Mouse (Mus musculus): Measurements from ENCODE around the gene Mbnl2.

Mbnl2 gene

GRCm38 (mm10) chr14:120387293-120387692 is 111.8 kb downstream of the Mbnl2 start:
- DNase-seq (ENCODE audit: low spot score): no peak

DNA sequence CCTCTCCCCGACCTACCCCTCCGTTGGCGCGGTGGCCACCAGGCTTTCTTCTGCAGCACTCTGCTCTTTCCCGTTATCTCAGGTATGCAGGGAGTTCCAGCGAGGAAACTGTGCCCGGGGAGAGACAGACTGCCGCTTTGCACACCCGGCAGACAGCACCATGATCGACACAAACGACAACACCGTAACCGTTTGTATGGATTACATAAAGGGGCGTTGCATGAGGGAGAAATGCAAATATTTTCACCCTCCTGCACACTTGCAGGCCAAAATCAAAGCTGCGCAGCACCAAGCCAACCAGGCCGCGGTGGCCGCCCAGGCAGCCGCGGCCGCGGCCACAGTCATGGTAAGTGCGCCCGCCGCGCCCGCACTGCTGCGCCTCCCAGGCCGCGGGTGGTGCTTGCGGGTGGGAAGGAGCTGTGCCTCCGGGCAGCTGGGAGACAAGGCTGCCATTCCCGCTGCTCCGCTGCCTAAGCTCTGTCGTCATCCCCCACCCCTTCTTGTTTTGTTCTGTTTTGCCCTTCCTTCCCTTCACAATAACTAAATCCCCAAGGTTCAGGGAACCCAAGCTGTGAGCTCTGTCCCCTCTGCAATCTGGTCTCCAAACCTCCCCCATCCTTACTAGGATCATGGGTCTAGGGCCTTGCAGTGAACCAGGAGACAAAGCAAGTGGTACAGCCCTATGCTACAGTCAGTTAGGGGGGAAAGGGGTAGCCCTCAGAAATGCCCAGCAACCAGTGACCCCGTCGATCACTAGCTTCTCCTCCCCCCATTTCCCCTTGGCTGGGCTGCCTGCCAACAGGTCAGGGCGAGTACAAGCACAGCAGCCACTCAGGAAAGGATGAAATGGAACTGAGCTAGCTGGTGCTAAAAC is 113.6 kb downstream of the Mbnl2 start:
- DNase-seq (ENCODE audit: low spot score): no peak

DNA sequence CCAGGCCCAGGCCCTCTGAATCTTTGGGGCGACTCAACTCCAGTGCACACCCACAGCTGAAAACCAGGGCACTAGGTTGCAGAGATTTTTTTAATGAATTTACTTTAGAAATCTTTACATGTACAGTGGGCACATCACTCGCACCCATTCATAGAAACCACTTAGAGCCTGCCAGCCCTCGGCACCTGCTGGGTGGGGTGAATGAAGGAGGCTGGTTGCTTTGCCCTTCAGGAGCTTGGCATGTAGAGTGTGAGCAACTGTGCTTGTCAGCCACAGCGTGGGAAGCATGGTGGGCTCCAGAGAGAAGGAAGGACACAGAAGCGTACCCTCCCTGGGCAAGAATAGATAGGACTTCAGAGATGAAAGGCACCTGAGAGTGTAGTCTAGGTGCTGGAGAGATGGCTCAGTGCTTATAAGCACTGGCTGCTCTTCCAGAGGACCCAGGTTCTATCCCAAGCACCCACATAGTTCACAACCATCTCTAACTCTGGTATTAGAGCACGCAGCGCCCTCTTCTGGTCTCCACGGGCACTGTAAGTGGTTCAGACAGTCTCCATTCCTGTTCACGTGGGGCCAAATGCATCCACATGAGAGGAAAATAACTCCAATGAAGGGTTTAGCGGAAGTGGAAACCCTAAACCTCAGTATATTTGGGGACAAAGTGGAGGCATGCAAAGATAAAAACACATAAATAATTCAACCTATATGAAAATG is 114.9 kb downstream of the Mbnl2 start:
- DNase-seq (ENCODE audit: low spot score): no peak

GRCm38 (mm10) chr14:120391701-120392100 is 116.2 kb downstream of the Mbnl2 start:
- no peak for DNase-seq (ENCODE audit: low spot score)

DNA sequence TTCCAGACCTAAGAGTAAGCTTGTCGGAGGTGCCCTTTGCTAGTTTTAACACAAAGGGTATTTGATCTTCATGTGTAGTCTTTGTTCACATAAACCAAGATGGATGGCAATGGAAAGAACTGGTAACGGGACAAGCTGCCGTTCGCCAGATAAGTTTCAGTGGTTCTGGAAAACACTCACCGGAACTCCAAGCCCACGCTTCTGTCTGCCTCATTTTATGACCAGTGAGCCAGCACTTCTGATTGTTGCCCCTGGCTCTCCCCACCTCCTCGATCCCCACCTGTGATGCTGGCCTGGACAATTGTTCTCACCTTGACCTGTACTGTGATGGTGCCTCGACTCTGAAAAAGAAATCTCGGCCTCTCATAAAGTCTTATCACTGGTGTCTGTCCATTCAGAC is 117.0 kb downstream of the Mbnl2 start:
- no peak for DNase-seq (ENCODE audit: low spot score)

GRCm38 (mm10) chr14:120393441-120393840 is 118.0 kb downstream of the Mbnl2 start:
- no peak for DNase-seq (ENCODE audit: low spot score)

DNA sequence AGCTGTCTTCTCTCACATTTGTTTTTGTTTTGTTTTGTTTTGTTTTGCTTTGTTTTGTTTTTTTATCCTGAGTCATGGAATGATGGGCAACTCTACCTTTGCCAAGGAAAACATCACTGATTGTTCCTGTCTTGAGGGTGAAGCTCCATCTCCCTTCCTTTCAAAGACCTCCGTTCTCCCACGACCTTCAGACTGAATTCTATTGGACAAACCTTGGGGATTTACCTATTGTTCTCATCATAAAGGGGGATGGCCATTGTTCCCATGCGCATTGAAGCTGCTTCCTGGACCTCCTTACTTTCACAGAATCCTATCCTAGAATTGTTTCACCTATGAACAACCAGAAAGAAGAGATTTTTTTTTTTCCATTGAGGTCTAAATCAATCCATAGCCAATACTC is 118.7 kb downstream of the Mbnl2 start:
- DNase-seq (ENCODE audit: low spot score): no peak

DNA sequence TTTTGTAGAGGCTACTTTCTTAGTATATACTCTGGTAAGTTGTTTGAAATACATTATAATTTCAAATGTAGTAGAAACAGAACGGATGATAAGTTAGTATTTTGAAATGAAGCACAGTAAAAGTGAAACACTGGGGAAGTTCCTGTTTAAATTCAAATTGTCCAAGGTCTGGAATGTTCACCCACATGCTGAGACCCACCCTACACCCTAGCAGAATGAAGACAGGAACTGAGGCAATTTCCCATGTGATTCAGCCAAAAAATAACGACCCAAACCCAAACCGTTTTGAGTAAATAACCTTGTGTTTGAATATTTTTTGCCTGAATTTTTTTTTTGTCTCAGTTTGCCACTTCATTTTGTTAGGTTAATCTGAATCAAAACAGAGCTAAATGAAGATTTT is 119.4 kb downstream of the Mbnl2 start:
- DNase-seq (ENCODE audit: low spot score): no peak

GRCm38 (mm10) chr14:120395501-120395900 is 120.0 kb downstream of the Mbnl2 start:
- no peak for DNase-seq (ENCODE audit: low spot score)

DNA sequence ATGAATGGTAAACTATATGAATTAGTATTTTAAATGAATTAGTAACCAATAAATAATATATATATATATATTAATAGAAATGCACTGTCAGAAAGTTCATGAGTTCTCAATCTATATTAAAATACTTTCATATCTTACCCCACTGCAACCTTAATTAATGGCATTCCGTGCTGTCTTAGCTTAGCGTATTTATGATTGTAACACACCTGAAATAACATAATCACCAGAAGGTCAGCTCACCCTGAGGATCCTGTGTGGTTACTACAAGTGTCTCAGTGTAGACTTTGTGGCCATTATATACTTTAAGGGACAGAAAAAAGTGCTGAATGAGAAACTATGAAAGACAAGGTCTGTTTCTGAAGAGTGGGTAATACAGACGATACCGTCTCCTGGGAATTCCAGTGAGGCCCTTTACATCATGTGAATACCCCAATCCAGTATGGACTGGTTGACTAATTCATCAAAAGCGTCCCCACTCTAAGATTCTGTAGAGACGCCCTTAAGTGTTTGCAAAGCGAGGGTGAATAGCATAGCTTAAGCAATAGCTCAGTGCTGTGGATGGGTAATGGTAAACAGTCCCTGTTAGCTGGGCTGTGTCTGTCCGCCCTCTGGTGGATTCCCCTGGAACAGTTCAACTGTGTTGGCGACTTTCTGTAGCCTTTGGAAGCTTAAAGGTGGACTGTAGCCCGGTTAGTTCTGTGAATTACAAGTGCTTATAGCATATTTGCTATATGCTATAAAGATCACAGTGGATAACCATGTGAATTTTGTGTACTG is 122.6 kb downstream of the Mbnl2 start:
- DNase-seq (ENCODE audit: low spot score): peak; percentile 36

DNA sequence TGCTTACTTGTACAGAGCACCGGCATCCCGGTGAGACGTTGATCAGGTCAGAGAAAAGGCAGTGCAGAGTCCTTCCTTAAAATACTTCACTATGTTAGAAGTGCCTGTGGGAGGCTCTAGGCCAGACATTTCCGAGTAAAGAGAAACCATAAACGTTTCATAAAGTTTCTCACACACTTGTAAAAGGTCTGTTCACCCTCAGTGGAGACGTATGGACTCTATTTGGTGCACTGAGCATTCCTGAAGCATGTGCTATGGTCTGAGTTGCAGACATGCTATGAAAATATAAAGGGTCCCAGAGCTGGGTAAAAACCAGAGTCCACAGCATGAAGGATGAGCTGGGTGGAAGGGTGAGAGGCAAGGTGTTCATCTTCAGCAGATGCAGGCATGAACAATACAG is 124.1 kb downstream of the Mbnl2 start:
- no peak for DNase-seq (ENCODE audit: low spot score)

GRCm38 (mm10) chr14:120401158-120401557 is 125.7 kb downstream of the Mbnl2 start:
- no peak for DNase-seq (ENCODE audit: low spot score)

- no peak for DNase-seq (ENCODE audit: low spot score)
Measured at GRCm38 (mm10) chr14:120402715-120403114, 127.2 kb downstream of the Mbnl2 start.

GRCm38 (mm10) chr14:120404364-120404763 is 128.9 kb downstream of the Mbnl2 start:
- DNase-seq (ENCODE audit: low spot score): no peak

DNA sequence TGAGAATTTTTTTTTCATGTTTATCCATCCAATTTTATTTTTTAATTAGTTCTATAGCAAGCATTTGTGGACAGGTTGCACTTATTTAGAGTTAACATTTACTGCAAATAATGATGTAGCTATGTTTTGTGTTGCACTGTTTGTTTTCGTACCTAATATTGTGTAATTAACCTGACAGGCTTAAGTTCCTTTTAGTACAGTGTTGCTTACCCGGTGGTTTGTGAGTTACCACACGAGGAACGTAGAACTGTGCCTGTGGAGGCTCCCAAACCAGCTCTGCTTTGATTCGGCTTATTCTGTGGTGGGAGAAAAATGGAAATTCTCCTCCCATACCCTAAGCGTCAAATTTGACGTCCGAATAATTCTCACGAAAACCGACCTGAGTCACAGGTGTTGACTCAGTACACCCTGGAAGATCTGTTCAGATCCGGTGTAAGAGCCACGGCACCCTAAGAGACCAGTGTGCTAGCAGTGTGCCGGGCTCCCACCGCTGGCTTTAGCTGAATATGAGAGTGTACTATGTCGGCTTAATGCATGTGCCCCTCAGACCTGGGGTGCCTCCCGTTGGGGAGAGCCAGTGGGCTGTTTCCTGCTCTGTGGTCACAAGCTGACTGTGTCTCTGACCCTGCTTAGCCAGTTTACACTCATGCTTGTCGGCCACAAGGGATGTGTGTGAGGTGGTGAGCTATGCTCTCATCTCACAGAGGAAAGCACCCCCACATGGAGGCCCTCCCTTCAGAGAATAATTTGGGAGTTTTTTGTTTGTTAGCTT is 129.5 kb downstream of the Mbnl2 start:
- DNase-seq (ENCODE audit: low spot score): no peak

DNA sequence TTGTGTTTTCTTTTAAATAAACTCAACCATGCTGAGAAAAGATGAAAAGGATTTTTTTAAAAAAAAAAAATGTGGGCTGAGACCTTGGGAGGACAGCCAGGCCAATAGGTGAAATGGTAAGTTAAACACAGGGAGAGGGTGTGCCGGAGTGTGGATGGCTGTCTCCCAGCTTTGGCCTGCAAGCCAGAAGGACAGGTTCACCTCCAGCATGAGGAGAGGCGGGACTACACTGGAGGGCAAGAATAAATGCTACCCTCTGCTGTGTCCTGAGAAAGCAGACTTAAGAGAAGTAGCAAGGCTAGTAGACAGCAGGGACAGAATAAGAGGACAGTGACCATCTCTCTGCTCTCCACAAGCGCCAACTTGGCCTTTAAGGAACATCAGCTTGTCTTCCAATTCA is 130.1 kb downstream of the Mbnl2 start:
- DNase-seq (ENCODE audit: low spot score): no peak

DNA sequence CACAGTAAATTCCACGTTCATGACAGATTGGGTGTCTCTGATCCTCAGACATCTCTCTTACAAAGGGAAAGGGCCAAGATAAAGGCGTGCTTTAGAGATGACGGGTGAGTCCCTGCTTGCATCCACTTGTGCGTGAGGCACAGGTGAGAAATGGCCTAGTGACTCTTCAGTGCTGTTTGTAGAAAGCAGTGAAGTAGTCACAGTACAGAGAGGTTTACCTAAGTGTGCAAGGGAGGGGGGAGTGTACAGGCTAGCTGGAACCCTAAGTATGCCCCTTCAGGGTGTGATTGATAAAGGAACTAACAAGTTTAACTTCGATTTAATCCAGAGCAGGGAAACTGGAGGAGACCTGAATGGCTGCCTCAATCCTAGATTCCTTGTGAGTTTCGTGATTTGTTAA is 130.8 kb downstream of the Mbnl2 start:
- DNase-seq (ENCODE audit: low spot score): no peak

- no peak for DNase-seq (ENCODE audit: low spot score)
Measured at GRCm38 (mm10) chr14:120406820-120407219, 131.4 kb downstream of the Mbnl2 start.

DNA sequence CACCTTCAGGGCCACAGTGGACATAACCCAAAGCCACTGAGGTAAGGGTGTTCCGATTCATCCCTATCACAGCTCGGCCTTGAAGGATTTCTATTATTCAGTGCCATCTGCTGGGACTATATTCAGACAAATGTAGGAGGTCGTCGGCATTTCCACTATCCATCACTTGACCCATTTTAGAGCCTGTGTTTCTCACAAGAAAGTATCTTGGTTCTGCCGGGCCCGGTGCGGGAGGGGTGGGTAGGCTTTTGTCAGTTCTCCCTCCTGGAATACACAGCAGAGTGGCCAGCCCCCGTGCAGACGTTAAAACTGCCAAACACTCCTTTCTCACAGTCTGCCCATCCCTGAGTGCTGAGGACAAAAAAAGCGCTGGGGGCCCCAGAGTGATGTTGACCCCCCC is 134.4 kb downstream of the Mbnl2 start:
- DNase-seq (ENCODE audit: low spot score): no peak

DNA sequence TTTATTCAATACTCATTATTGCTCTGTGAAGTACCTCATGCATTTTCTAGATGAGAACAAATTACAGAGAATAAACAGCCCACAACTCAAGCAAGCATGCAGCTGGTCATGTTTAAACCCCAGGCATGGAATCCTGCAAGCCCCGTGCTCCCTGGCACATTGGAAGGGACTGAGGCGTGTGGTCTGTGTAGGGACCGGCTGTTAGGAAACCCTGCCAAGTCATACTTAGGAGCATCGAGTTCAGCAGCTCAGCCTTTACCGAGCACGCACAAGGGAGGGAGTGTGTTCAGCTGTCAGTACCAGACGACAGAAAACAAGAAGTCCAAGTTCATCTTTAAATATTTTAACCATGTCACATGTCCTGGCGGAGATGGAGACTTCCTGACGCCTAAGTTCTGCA is 141.4 kb downstream of the Mbnl2 start:
- no peak for DNase-seq (ENCODE audit: low spot score)

- DNase-seq (ENCODE audit: low spot score): no peak
Measured at GRCm38 (mm10) chr14:120418964-120419363, 143.5 kb downstream of the Mbnl2 start.

DNA sequence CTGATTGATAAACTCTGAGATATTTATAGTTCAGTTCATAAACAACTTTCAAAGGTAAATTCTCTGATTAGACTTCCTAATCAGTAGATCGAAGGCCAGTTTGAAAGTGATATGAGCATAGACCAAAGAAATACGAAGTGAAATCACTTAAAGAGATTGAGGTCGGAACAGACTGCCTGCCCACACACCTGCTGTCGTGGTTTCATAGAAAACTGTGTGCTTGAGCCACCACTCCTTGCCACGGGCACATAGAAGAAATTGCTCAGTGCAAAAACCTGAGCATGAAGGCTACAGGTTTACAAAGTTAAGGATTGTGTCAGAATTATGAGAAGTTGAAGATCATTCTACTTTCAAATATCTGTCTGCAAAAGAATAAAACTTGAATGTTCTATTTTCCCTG is 153.0 kb downstream of the Mbnl2 start:
- DNase-seq (ENCODE audit: low spot score): no peak
